Mouse (Mus musculus): ENCODE measurements around the gene Otud7b.

DNA sequence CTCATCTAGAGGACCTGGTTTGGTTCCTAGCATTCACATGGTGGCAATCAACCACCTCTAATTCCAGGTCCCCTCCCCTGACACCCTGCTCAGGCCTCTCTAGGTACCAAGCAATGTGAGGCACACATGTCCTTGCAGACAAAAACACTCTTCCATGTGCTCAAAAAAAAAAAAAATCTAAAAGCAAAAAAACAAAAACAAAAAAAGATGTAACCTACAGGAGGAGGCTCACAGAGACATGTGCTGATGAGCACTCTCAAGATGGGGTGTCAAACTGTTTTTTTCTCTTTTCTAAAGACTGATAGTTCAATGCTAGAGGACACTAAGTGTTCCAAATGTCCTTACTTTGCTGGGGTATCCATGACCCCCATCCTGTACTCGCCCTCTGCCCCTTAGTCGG, 22.2 kb upstream of the Otud7b start:
- TF ChIP-seq CTCF (conservative IDR thresholded peaks at IDR 0.05; ENCODE audit: low read length): no peak
- TF ChIP-seq NANOG (IDR thresholded peaks at IDR 0.05; ENCODE audit: borderline replicate concordance, low read length): no peak

Measured in E14TG2a.4 (cell line).